Mouse (Mus musculus) heart, adult 2 months (tissue): ENCODE results near the gene Grm5.

Experiments
- CTCF ChIP-seq: fragments of 200-600 bp; IDR thresholded peaks from 2 replicates; pipeline ENCODE4 v1.8.1; 2022; ENCODE audit warnings: antibody characterized with exemption, mild to moderate bottlenecking, moderate library complexity
- EP300 ChIP-seq: fragments of 200-500 bp; IDR thresholded peaks from 2 replicates; pipeline ENCODE4 v1.6.1; 2011; ENCODE audit warnings: low read depth, low read length, control low read depth; ENCODE audit not compliant: insufficient read depth

- TF ChIP-seq CTCF (no peak), EP300 (no peak)
Measured at GRCm38 (mm10) chr7:88091115-88091514, 507.1 kb downstream of the Grm5 start.
